Mouse (Mus musculus): ENCODE results near the gene Rnf150. TPM values are rescaled to one million over a fixed set of nuclear protein-coding genes. Genes with fewer than 3 reads are reported as not detected.

The Rnf150 gene
- polyA plus RNA-seq, 1 experiment from 2014 or later = 1.00 TPM

DNA sequence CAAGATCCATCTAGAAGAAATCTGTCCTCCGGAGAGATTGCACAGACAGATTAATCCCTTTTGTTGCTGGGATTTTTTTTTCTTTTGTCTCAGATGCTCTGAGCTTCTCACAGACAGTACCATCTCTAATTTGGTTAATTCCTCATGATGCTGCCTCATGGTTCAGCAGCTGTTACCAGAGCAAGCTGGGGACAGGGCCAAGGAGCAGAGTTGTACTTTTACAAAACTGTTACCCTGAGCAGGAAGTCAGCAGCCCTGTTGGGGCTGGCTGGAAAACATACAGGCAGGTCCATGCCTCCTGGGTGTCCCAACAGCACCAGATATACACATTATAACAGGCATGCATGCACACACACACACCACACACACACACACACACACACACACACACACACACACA lies 186.5 kb downstream of the Rnf150 start:
- no peak for DNase-seq (ENCODE audit: low spot score)
- H3K4me3 ChIP-seq = no peak overlapping the region
- H3K27me3 ChIP-seq (ENCODE audit: low read depth, poor library complexity, severe bottlenecking) = no peaks in the 10 kb centered on the region
- H3K9me3 ChIP-seq (replicated peaks) = no peaks in the 10 kb centered on the region
- H3K36me3 ChIP-seq = no peaks in the 10 kb centered on the region
- WGBS = 16% methylated on average over 1 of the region's 1 CpGs
- H3K27ac ChIP-seq (replicated peaks) = peak overlapping the region; percentile 79
- peaks cover 49% of the 10 kb centered on the region for H3K4me1 ChIP-seq

DNA sequence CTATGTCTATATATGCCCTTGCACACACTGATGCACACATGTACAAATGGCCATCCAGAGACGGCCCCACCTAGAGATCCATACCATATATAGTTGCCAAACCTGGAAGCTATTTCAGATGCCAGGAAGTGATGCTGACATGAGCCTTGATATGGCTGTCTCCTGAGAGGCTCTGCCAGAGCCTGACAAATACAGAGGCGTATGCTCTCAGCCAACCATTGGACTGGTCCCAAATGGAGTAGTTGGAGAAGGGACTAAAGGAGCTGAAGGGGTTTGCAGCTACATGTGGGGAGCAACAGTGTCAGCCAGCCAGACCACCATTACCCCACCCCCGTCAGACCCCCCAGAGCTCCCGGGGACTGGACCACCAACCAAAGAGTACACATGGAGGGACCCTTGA lies 189.7 kb downstream of the Rnf150 start:
- H3K36me3 ChIP-seq = no peaks in the 10 kb centered on the region
- no peak for DNase-seq (ENCODE audit: low spot score)
- WGBS = 96% methylated on average over 4 of the region's 4 CpGs

GRCm38 (mm10) chr8:83054801-83055200 lies 191.6 kb downstream of the Rnf150 start:
- no peak overlapping the region for H3K4me3 ChIP-seq
- 92% methylated on average over 3 of the region's 3 CpGs for WGBS
- H3K4me1 ChIP-seq = peaks cover 16% of the 10 kb centered on the region
- no peaks in the 10 kb centered on the region for H3K36me3 ChIP-seq
- H3K27me3 ChIP-seq (ENCODE audit: low read depth, poor library complexity, severe bottlenecking) = no peaks in the 10 kb centered on the region
- no peak overlapping the region for H3K27ac ChIP-seq (replicated peaks)
- DNase-seq (ENCODE audit: low spot score) = no peak
- H3K9me3 ChIP-seq (replicated peaks) = no peaks in the 10 kb centered on the region

More for the DNA sequence above, 189.7 kb downstream of the Rnf150 start:
- peaks cover 36% of the 10 kb centered on the region for H3K4me1 ChIP-seq
- H3K9me3 ChIP-seq (replicated peaks) = no peaks in the 10 kb centered on the region
- H3K27me3 ChIP-seq (ENCODE audit: low read depth, poor library complexity, severe bottlenecking) = no peaks in the 10 kb centered on the region
- H3K27ac ChIP-seq (replicated peaks) = no peak overlapping the region
- H3K4me3 ChIP-seq = no peak overlapping the region

- no peak for DNase-seq (ENCODE audit: low spot score)
- no peak overlapping the region for H3K4me3 ChIP-seq
- no peaks in the 10 kb centered on the region for H3K4me1 ChIP-seq
- H3K27me3 ChIP-seq (ENCODE audit: low read depth, poor library complexity, severe bottlenecking) = no peaks in the 10 kb centered on the region
- no peaks in the 10 kb centered on the region for H3K9me3 ChIP-seq (replicated peaks)
- H3K27ac ChIP-seq (replicated peaks) = no peak overlapping the region
- WGBS = 84% methylated on average over 8 of the region's 8 CpGs
- no peaks in the 10 kb centered on the region for H3K36me3 ChIP-seq
Observed at GRCm38 (mm10) chr8:83058951-83059350, 195.8 kb downstream of the Rnf150 start.

GRCm38 (mm10) chr8:83060076-83060475 lies 196.9 kb downstream of the Rnf150 start:
- H3K9me3 ChIP-seq (replicated peaks) = no peaks in the 10 kb centered on the region
- H3K4me1 ChIP-seq = no peaks in the 10 kb centered on the region
- H3K4me3 ChIP-seq = no peak overlapping the region
- H3K27me3 ChIP-seq (ENCODE audit: low read depth, poor library complexity, severe bottlenecking) = no peaks in the 10 kb centered on the region
- no peaks in the 10 kb centered on the region for H3K36me3 ChIP-seq
- DNase-seq (ENCODE audit: low spot score) = no peak
- no peak overlapping the region for H3K27ac ChIP-seq (replicated peaks)
- 89% methylated on average over 2 of the region's 2 CpGs for WGBS

DNA sequence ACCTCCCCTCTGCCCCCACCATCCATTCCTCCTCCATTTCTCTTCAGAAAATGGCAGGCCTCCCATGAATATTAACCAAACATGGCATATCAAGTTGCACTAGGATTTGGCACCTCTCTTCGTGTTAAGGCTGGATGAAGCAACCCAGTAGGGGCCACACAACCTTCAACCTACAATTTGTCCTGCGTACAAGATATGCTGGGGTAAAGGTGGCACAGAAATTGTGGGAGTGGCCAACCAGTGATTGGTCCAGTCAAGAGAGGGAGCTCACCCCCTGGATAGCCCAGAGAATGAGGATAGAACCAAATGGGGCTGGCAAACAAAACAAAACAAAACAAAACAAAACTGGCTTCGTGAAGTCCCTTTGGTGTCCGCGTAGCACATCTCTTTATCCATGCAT lies 198.1 kb downstream of the Rnf150 start:
- Histone ChIP-seq H3K27ac (replicated peaks) (no peak overlapping the region), H3K4me1 (no peaks in the 10 kb centered on the region), H3K27me3 (ENCODE audit: low read depth, poor library complexity, severe bottlenecking) (no peaks in the 10 kb centered on the region), H3K9me3 (replicated peaks) (no peaks in the 10 kb centered on the region), H3K36me3 (no peaks in the 10 kb centered on the region), H3K4me3 (no peak overlapping the region)
- 76% methylated on average over 5 of the region's 5 CpGs for WGBS
- DNase-seq (ENCODE audit: low spot score) = no peak

- Histone ChIP-seq H3K27me3 (ENCODE audit: low read depth, poor library complexity, severe bottlenecking) (no peaks in the 10 kb centered on the region), H3K27ac (replicated peaks) (no peak overlapping the region), H3K36me3 (no peaks in the 10 kb centered on the region), H3K4me3 (no peak overlapping the region), H3K9me3 (replicated peaks) (no peaks in the 10 kb centered on the region), H3K4me1 (no peaks in the 10 kb centered on the region)
- WGBS = 81% methylated on average over 3 of the region's 3 CpGs
- no peak for DNase-seq (ENCODE audit: low spot score)
Observed at GRCm38 (mm10) chr8:83061873-83062272, 198.7 kb downstream of the Rnf150 start.

GRCm38 (mm10) chr8:83062276-83062675 lies 199.1 kb downstream of the Rnf150 start:
- no peak overlapping the region for H3K27ac ChIP-seq (replicated peaks)
- H3K36me3 ChIP-seq = no peaks in the 10 kb centered on the region
- no peak for DNase-seq (ENCODE audit: low spot score)
- 86% methylated on average over 5 of the region's 5 CpGs for WGBS
- no peaks in the 10 kb centered on the region for H3K9me3 ChIP-seq (replicated peaks)
- no peak overlapping the region for H3K4me3 ChIP-seq
- H3K4me1 ChIP-seq = no peaks in the 10 kb centered on the region
- no peaks in the 10 kb centered on the region for H3K27me3 ChIP-seq (ENCODE audit: low read depth, poor library complexity, severe bottlenecking)

DNA sequence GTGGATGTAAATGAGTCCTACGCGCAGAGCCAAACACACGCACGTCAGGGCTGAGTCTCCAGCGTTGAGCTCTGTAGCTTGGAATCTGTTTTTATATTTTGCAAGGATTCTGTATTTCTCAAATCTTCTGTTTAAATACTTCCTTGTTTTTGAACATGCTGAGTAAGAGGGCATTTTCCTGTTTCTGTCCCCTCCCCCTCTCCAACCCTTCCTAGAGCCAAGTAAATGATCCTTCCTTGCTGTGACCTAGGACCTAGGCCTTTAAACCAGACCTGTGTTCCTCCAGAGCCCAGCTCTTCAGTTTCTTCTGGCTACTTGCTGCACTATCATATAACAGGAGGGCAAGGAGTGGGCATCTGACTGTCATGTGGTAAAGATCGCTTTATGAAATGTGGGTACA lies 200.9 kb downstream of the Rnf150 start:
- no peak for DNase-seq (ENCODE audit: low spot score)
- no peaks in the 10 kb centered on the region for H3K9me3 ChIP-seq (replicated peaks)
- H3K36me3 ChIP-seq = no peaks in the 10 kb centered on the region
- H3K27ac ChIP-seq (replicated peaks) = no peak overlapping the region
- WGBS = 94% methylated on average over 6 of the region's 6 CpGs
- H3K27me3 ChIP-seq (ENCODE audit: low read depth, poor library complexity, severe bottlenecking) = no peaks in the 10 kb centered on the region
- H3K4me3 ChIP-seq = no peak overlapping the region
- no peaks in the 10 kb centered on the region for H3K4me1 ChIP-seq

DNA sequence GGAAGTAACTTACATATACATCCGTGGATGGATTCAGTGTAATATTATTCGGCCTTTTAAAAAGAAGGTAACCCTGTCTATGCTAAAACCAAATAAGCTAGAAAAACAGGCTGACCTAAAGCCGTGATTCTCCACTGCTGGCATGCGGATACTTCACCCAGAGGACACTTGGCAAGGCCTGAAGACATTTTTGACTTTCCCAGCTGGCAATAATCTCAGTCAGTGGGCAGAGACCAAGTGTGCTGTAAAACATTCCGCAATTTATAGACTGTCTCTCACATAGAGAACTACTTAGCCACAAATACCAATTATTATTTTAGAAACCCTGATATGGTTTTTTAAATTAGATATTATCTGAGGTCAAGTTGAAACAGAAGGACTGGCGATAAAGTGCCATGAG lies 202.9 kb downstream of the Rnf150 start:
- no peak for DNase-seq (ENCODE audit: low spot score)
- no peaks in the 10 kb centered on the region for H3K36me3 ChIP-seq
- H3K4me3 ChIP-seq = no peak overlapping the region
- H3K4me1 ChIP-seq = no peaks in the 10 kb centered on the region
- WGBS = 90% methylated on average over 6 of the region's 6 CpGs
- H3K9me3 ChIP-seq (replicated peaks) = no peaks in the 10 kb centered on the region
- H3K27ac ChIP-seq (replicated peaks) = no peak overlapping the region
- H3K27me3 ChIP-seq (ENCODE audit: low read depth, poor library complexity, severe bottlenecking) = no peaks in the 10 kb centered on the region

GRCm38 (mm10) chr8:83066846-83067245 lies 203.7 kb downstream of the Rnf150 start:
- 88% methylated on average over 3 of the region's 3 CpGs for WGBS
- no peak overlapping the region for H3K27ac ChIP-seq (replicated peaks)
- DNase-seq (ENCODE audit: low spot score) = no peak
- H3K4me3 ChIP-seq = no peak overlapping the region
- no peaks in the 10 kb centered on the region for H3K9me3 ChIP-seq (replicated peaks)
- no peaks in the 10 kb centered on the region for H3K4me1 ChIP-seq
- no peaks in the 10 kb centered on the region for H3K36me3 ChIP-seq
- H3K27me3 ChIP-seq (ENCODE audit: low read depth, poor library complexity, severe bottlenecking) = no peaks in the 10 kb centered on the region

GRCm38 (mm10) chr8:83067906-83068305 lies 204.8 kb downstream of the Rnf150 start:
- Histone ChIP-seq H3K4me3 (no peak overlapping the region), H3K27ac (replicated peaks) (no peak overlapping the region), H3K4me1 (no peaks in the 10 kb centered on the region), H3K9me3 (replicated peaks) (no peaks in the 10 kb centered on the region), H3K36me3 (no peaks in the 10 kb centered on the region), H3K27me3 (ENCODE audit: low read depth, poor library complexity, severe bottlenecking) (no peaks in the 10 kb centered on the region)
- no peak for DNase-seq (ENCODE audit: low spot score)
- 87% methylated on average over 7 of the region's 7 CpGs for WGBS

DNA sequence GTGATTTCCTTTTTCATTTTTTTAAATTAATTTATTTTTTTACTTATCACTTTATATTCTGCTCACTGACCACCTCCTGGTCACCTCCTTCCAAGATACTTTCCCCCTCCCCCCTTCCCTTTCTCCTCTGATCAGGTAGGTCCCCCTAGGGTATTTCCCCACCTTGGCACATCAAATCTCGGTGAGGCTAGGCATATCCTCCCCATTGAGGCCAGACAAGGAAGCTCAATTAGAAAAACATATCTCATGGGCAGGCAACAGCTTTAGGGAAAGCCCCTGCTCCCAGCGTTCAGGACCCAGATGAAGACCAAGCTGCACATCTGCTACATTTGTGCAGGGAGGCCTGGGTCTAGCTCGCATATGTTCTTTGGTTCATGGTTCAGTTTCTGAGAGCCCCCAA lies 211.1 kb downstream of the Rnf150 start:
- Histone ChIP-seq H3K4me1 (no peaks in the 10 kb centered on the region), H3K27ac (replicated peaks) (no peak overlapping the region), H3K4me3 (no peak overlapping the region), H3K36me3 (no peaks in the 10 kb centered on the region), H3K9me3 (replicated peaks) (no peaks in the 10 kb centered on the region), H3K27me3 (ENCODE audit: low read depth, poor library complexity, severe bottlenecking) (no peaks in the 10 kb centered on the region)
- 83% methylated on average over 3 of the region's 3 CpGs for WGBS
- no peak for DNase-seq (ENCODE audit: low spot score)

GRCm38 (mm10) chr8:83076621-83077020 lies 213.5 kb downstream of the Rnf150 start:
- no peak for DNase-seq (ENCODE audit: low spot score)
- Histone ChIP-seq H3K4me3 (no peak overlapping the region), H3K36me3 (no peaks in the 10 kb centered on the region), H3K9me3 (replicated peaks) (no peaks in the 10 kb centered on the region), H3K27me3 (ENCODE audit: low read depth, poor library complexity, severe bottlenecking) (no peaks in the 10 kb centered on the region), H3K4me1 (no peaks in the 10 kb centered on the region), H3K27ac (replicated peaks) (no peak overlapping the region)
- 82% methylated on average over 1 of the region's 1 CpGs for WGBS

All from midbrain, embryonic 10.5 days (tissue).